Comparison of ENCODE assay signal across 16 mouse cellular contexts in the genomic region with DNA sequence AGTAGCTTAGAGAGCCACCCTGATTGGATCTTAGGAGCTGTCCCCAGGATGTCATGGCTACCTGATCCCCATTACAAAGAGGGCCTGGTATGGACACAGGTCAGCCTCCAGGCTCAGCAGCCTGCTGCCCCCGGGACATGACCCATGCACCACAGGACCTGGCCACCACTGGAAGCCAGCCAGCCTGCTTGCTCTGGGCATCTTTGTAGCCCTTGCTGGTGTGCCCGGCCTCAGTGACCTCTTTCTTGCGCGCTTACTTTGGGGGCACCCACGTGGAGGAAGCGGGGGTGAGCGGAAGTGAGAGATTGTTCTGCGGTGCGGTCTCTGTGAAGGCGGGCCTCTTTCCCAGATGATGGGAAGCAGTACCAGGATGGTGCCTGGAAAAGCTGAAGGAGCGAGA. TPM values are rescaled to one million over a fixed set of nuclear protein-coding genes. Genes with fewer than 3 reads are reported as not detected.
DNase-seq lines count a peak whose midpoint lies in the region; ATAC-seq lines count a peak whose summit lies in the region.
"Had no signal": no experiment of that assay in that cellular context is flagged by ENCODE, and none has a peak within 500 bp of the region (broad histone marks: within the 10 kb centered on the region; RNA-seq: fewer than 3 reads in every experiment).

No protein-coding gene starts in this region.

- H3K4me3 ChIP-seq in heart, embryonic 13.5 days, result no peak overlapping the region
- H3K4me3 ChIP-seq in midbrain, embryonic 10.5 days, result no peak overlapping the region
- H3K4me3 ChIP-seq in midbrain, embryonic 11.5 days (ENCODE audit: low read depth, low read length), result no peak overlapping the region
- no peak overlapping the region for H3K4me3 ChIP-seq in forebrain, embryonic 14.5 days (ENCODE audit: low read depth, low read length)
- H3K4me3 ChIP-seq: hindbrain, embryonic 13.5 days had no signal

- 86% methylated on average over 11 of the region's 11 CpGs for WGBS in heart, embryonic 13.5 days
- 91% methylated on average over 11 of the region's 11 CpGs for WGBS in midbrain, embryonic 10.5 days
- WGBS in midbrain, embryonic 11.5 days, result 88% methylated on average over 11 of the region's 11 CpGs
- 91% methylated on average over 11 of the region's 11 CpGs for WGBS in forebrain, embryonic 14.5 days

- H3K4me1 ChIP-seq in heart, embryonic 13.5 days, result peaks cover 100% of the 10 kb centered on the region
- peaks cover 100% of the 10 kb centered on the region for H3K4me1 ChIP-seq in midbrain, embryonic 10.5 days
- H3K4me1 ChIP-seq in midbrain, embryonic 11.5 days (ENCODE audit: control insufficient read depth, insufficient read depth, low read length), result peaks cover 83% of the 10 kb centered on the region
- peaks cover 76% of the 10 kb centered on the region for H3K4me1 ChIP-seq in forebrain, embryonic 14.5 days (ENCODE audit: control insufficient read depth, insufficient read depth, low read length)

- DNase-seq in cerebellum, adult 9-11 months, result peak; percentile 72
- no peak for DNase-seq in cerebellum, postnatal 4 days (ENCODE audit: low spot score in 2 of 2)
- no peak for DNase-seq in heart, postnatal 36 days
- DNase-seq in midbrain, embryonic 10.5 days (ENCODE audit: low spot score), result no peak
- DNase-seq in midbrain, embryonic 11.5 days (ENCODE audit: low spot score, missing footprints), result no peak
- DNase-seq in forebrain, embryonic 14.5 days (ENCODE audit: low spot score), result no peak
- DNase-seq in urinary bladder, adult 2 months (ENCODE audit: low spot score), result no peak
- DNase-seq: embryo, embryonic 11 days; liver; lung, embryonic 14.5 days; right cerebral cortex, postnatal 25 days had no signal

- peaks cover 26% of the 10 kb centered on the region for H3K36me3 ChIP-seq in heart, embryonic 13.5 days
- peaks cover 40% of the 10 kb centered on the region for H3K36me3 ChIP-seq in midbrain, embryonic 10.5 days
- H3K36me3 ChIP-seq in midbrain, embryonic 11.5 days (ENCODE audit: control insufficient read depth, insufficient read depth, low read length), result peaks cover 3% of the 10 kb centered on the region
- peaks cover 16% of the 10 kb centered on the region for H3K36me3 ChIP-seq in forebrain, embryonic 14.5 days (ENCODE audit: control insufficient read depth, insufficient read depth, low read length)

- no peaks in the 10 kb centered on the region for H3K27me3 ChIP-seq in heart, embryonic 13.5 days (replicated peaks)
- H3K27me3 ChIP-seq in midbrain, embryonic 10.5 days (ENCODE audit: low read depth, poor library complexity, severe bottlenecking), result peaks cover 26% of the 10 kb centered on the region; the same call in 1 of the 2 replicates
- H3K27me3 ChIP-seq in midbrain, embryonic 11.5 days (ENCODE audit: control insufficient read depth, insufficient read depth, low read length), result no peaks in the 10 kb centered on the region
- H3K27me3 ChIP-seq in forebrain, embryonic 14.5 days (replicated peaks; ENCODE audit: control insufficient read depth, insufficient read depth, low read length), result no peaks in the 10 kb centered on the region
- H3K27me3 ChIP-seq: hindbrain, embryonic 13.5 days had no signal

- peak overlapping the region; percentile 94 for H3K27ac ChIP-seq in heart, embryonic 13.5 days (replicated peaks)
- peak overlapping the region; percentile 50; the same call in 1 of the 2 replicates for H3K27ac ChIP-seq in midbrain, embryonic 10.5 days (replicated peaks)
- no peak overlapping the region for H3K27ac ChIP-seq in midbrain, embryonic 11.5 days (ENCODE audit: low read depth, low read length)
- H3K27ac ChIP-seq in forebrain, embryonic 14.5 days (ENCODE audit: low read depth, low read length), result peak overlapping the region; percentile 24; the same call in 1 of the 2 replicates
- H3K27ac ChIP-seq: kidney, postnatal 0 days; macrophage had no signal

- peak overlapping the region; percentile 71 for H3K9ac ChIP-seq in heart, embryonic 13.5 days
- no peak overlapping the region for H3K9ac ChIP-seq in midbrain, embryonic 11.5 days (ENCODE audit: low read length)
- H3K9ac ChIP-seq in forebrain, embryonic 14.5 days (ENCODE audit: low read length), result no peak overlapping the region
- H3K9ac ChIP-seq: hindbrain, embryonic 13.5 days; lung, embryonic 14.5 days had no signal

- no peak overlapping the region for H3K4me2 ChIP-seq in heart, embryonic 13.5 days
- H3K4me2 ChIP-seq in midbrain, embryonic 11.5 days, result no peak overlapping the region
- H3K4me2 ChIP-seq in forebrain, embryonic 14.5 days (ENCODE audit: low read length), result no peak overlapping the region
- H3K4me2 ChIP-seq: hindbrain, embryonic 13.5 days; lung, embryonic 14.5 days had no signal

- no peaks in the 10 kb centered on the region for H3K9me3 ChIP-seq in heart, embryonic 13.5 days
- no peaks in the 10 kb centered on the region for H3K9me3 ChIP-seq in midbrain, embryonic 10.5 days (replicated peaks)
- no peaks in the 10 kb centered on the region for H3K9me3 ChIP-seq in midbrain, embryonic 11.5 days (ENCODE audit: control insufficient read depth, low read length)
- no peaks in the 10 kb centered on the region for H3K9me3 ChIP-seq in forebrain, embryonic 14.5 days (replicated peaks; ENCODE audit: control insufficient read depth, low read length)
- H3K9me3 ChIP-seq: hindbrain, embryonic 13.5 days had no signal

- ATAC-seq in heart, embryonic 13.5 days (ENCODE audit: extremely low read depth, insufficient number of reproducible peaks, low FRiP score, low TSS enrichment), result no peak
- no peak for ATAC-seq in midbrain, embryonic 11.5 days (ENCODE audit: low FRiP score)
- ATAC-seq in forebrain, embryonic 14.5 days, result no peak
- ATAC-seq: intestine, embryonic 16.5 days had no signal

- intact Hi-C loops in heart, postnatal 36 days (cut with DNase I), result no loop called here

RNA-seq across cellular contexts. Expression of a gene that starts 36.6 kb away (rescaled TPM):
- polyA plus RNA-seq in heart, embryonic 13.5 days (2015; fragmentation: Nextera tagmentation; extraction: Ambion mirVana), result 79.8 and 80.4 TPM in 2 replicates
- total RNA-seq in heart, postnatal 36 days (2021), result 1 to 10 TPM in 1 of 2 experiments, under 1 TPM in 1; 0.86 to 1.7 TPM
- 162 and 192 TPM in 2 replicates for polyA plus RNA-seq in midbrain, embryonic 10.5 days (2016; fragmentation: Nextera tagmentation; extraction: Ambion mirVana)
- polyA plus RNA-seq in midbrain, embryonic 11.5 days (2014; fragmentation: Nextera tagmentation; extraction: Ambion mirVana), result 113 and 120 TPM in 2 replicates
- polyA plus RNA-seq in forebrain, embryonic 14.5 days (2014; fragmentation: Nextera tagmentation; extraction: Ambion mirVana), result 33.4 and 44.1 TPM in 2 replicates
- 4.0 and 6.4 TPM in 2 replicates for polyA plus RNA-seq in urinary bladder, adult 2 months (2012; rRNA removed)
